Mouse (Mus musculus) liver, embryonic 15.5 days (tissue): ENCODE measurements around the gene Tcf7l2. TPM values are rescaled to one million over a fixed set of nuclear protein-coding genes. Genes with fewer than 3 reads are reported as not detected.

Experiments used
- ATAC-seq: fragments of 200-750 bp; cut with Nextera tagmentation; 2 replicates; pipeline ENCODE4 v1.8.0; 2017; ENCODE audit warnings: moderate number of reproducible peaks, mild to moderate bottlenecking, moderate library complexity; ENCODE audit not compliant: insufficient read depth
- H3K27ac ChIP-seq: fragments of 300-500 bp; sonication (generic); replicated peaks from 2 replicates; pipeline ENCODE4 v1.5.1; 2015; ENCODE audit warnings: mild to moderate bottlenecking, inconsistent platforms
- H3K27me3 ChIP-seq: fragments of 300-500 bp; sonication (generic); 2 replicates; pipeline ENCODE4 v1.6.1; 2015; ENCODE audit warnings: mild to moderate bottlenecking, inconsistent platforms
- H3K36me3 ChIP-seq: fragments of 300-500 bp; sonication (generic); replicated peaks from 2 replicates; pipeline ENCODE4 v1.6.1; 2015; ENCODE audit warnings: moderate library complexity, mild to moderate bottlenecking, inconsistent platforms
- H3K4me1 ChIP-seq: fragments of 300-500 bp; sonication (generic); replicated peaks from 2 replicates; pipeline ENCODE4 v1.6.1; 2015; ENCODE audit warnings: inconsistent platforms
- H3K4me2 ChIP-seq: fragments of 300-500 bp; sonication (generic); 2 replicates; pipeline ENCODE4 v1.6.1; 2015; ENCODE audit warnings: moderate library complexity, mild to moderate bottlenecking, inconsistent platforms
- H3K4me3 ChIP-seq: fragments of 300-500 bp; sonication (generic); replicated peaks from 2 replicates; pipeline ENCODE4 v1.5.1; 2015; ENCODE audit warnings: mild to moderate bottlenecking, inconsistent platforms
- H3K9ac ChIP-seq: fragments of 300-500 bp; sonication (generic); 2 replicates; pipeline ENCODE4 v1.6.1; 2015; ENCODE audit warnings: moderate library complexity, mild to moderate bottlenecking, inconsistent platforms
- H3K9me3 ChIP-seq: fragments of 300-500 bp; sonication (generic); replicated peaks from 2 replicates; pipeline ENCODE4 v1.6.1; 2016; ENCODE audit warnings: inconsistent platforms
- WGBS: fragments of 180-500 bp; shearing (Covaris S2); methylation state at CpG from one replicate; pipeline ENCODE4 v1.1.7; 2015; ENCODE audit warnings: mixed read lengths; ENCODE audit not compliant: insufficient replicate concordance; 5-methylcytosine and 5-hydroxymethylcytosine counted together
- polyA plus RNA-seq: library from polyadenylated mRNA; unstranded; fragments of >200 nt; fragmentation: Nextera tagmentation; extraction: Ambion mirVana; gene quantifications from 2 replicates; pipeline ENCODE4 v1.2.1, GENCODE M21; 2015

The Tcf7l2 gene
- polyA plus RNA-seq, 1 experiment from 2014 or later, result 19.3 TPM

GRCm38 (mm10) chr19:55830976-55831559 is 89.4 kb downstream of the Tcf7l2 start:
- Histone ChIP-seq H3K9ac (no peak overlapping the region), H3K4me1 (peaks cover 31% of the 10 kb centered on the region), H3K9me3 (no peaks in the 10 kb centered on the region), H3K4me3 (no peak overlapping the region), H3K27me3 (no peaks in the 10 kb centered on the region), H3K27ac (no peak overlapping the region), H3K4me2 (no peak overlapping the region), H3K36me3 (0 out of 2 replicates have a peak, but pooled peaks cover 3% of the 10 kb centered on the region)
- no peak for ATAC-seq
- WGBS, result 69% methylated on average over 9 of the region's 9 CpGs

DNA sequence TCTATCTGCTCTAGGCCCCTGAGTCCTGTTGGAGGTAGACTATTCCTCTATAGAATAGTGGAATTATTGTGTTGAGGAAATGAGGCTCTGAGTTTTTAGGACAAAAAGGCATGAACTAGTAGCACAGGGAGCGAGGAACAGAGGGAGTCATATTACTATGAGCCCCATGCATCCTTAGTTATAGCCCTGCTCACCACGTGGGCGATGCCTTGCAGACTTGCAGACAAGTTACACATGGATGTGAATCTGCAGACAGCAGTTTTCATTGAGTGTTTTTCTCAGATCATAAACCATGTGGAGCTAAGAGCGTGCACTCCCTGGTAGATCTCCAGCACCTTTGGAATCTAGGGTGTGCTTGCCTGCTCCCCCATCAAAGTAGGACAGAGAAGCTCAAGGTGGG is 90.5 kb downstream of the Tcf7l2 start:
- Histone ChIP-seq H3K9ac (no peak overlapping the region), H3K9me3 (no peaks in the 10 kb centered on the region), H3K4me1 (peaks cover 23% of the 10 kb centered on the region), H3K4me2 (no peak overlapping the region), H3K27ac (no peak overlapping the region), H3K36me3 (0 out of 2 replicates have a peak, but pooled peaks cover 3% of the 10 kb centered on the region), H3K27me3 (no peaks in the 10 kb centered on the region), H3K4me3 (no peak overlapping the region)
- no peak for ATAC-seq
- WGBS, result 69% methylated on average over 4 of the region's 4 CpGs

DNA sequence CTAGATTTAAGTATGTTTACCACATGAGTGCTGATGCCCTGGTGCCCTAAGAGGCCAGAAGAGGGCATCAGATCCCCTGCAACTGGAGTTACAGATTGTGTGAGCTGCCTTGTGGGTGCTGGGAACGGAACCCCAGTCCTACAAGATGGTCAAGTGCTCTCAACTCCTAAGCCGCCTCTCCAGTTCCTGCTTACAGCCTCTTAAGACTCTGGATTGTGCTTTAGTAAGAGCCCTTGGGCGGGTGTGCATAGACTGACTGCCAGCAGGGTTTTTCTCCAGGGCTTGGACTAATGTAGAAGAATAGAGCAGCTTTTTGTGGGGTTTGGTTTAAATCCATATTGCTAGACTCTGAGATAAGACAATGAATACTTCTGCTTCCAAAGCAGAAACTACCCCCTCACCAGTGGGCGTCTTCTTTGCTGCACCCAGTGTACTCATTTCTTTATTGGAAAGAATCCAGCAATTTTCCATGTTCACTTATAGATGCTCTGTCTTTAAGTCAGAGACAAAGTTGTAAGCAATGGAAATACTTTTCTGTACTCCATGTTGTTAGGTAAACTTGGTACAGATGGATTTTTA is 92.3 kb downstream of the Tcf7l2 start:
- H3K4me1 ChIP-seq, result peaks cover 14% of the 10 kb centered on the region
- 0 out of 2 replicates have a peak, but pooled peaks cover 3% of the 10 kb centered on the region for H3K36me3 ChIP-seq
- no peak for ATAC-seq
- H3K4me2 ChIP-seq, result no peak overlapping the region
- no peak overlapping the region for H3K9ac ChIP-seq
- H3K27ac ChIP-seq, result no peak overlapping the region
- H3K9me3 ChIP-seq, result no peaks in the 10 kb centered on the region
- 79% methylated on average over 4 of the region's 4 CpGs for WGBS
- H3K4me3 ChIP-seq, result no peak overlapping the region
- no peaks in the 10 kb centered on the region for H3K27me3 ChIP-seq

GRCm38 (mm10) chr19:55836930-55837687 is 95.5 kb downstream of the Tcf7l2 start:
- H3K4me2 ChIP-seq, result no peak overlapping the region
- H3K27ac ChIP-seq, result no peak overlapping the region
- no peaks in the 10 kb centered on the region for H3K9me3 ChIP-seq
- H3K9ac ChIP-seq, result no peak overlapping the region
- no peak for ATAC-seq
- no peak overlapping the region for H3K4me3 ChIP-seq
- H3K36me3 ChIP-seq, result 0 out of 2 replicates have a peak, but pooled peaks cover 3% of the 10 kb centered on the region
- no peaks in the 10 kb centered on the region for H3K27me3 ChIP-seq
- WGBS, result 72% methylated on average over 5 of the region's 5 CpGs
- H3K4me1 ChIP-seq, result peaks cover 14% of the 10 kb centered on the region

- no peak overlapping the region for H3K9ac ChIP-seq
- H3K4me3 ChIP-seq, result no peak overlapping the region
- H3K36me3 ChIP-seq, result 0 out of 2 replicates have a peak, but pooled peaks cover 3% of the 10 kb centered on the region
- H3K27me3 ChIP-seq, result no peaks in the 10 kb centered on the region
- no peak for ATAC-seq
- peaks cover 14% of the 10 kb centered on the region for H3K4me1 ChIP-seq
- H3K27ac ChIP-seq, result no peak overlapping the region
- H3K4me2 ChIP-seq, result no peak overlapping the region
- WGBS, result 48% methylated on average over 9 of the region's 9 CpGs
- H3K9me3 ChIP-seq, result no peaks in the 10 kb centered on the region
These were observed 96.3 kb downstream of the Tcf7l2 start for GRCm38 (mm10) chr19:55837924-55838323.

GRCm38 (mm10) chr19:55838389-55839035 is 96.9 kb downstream of the Tcf7l2 start:
- no peaks in the 10 kb centered on the region for H3K9me3 ChIP-seq
- no peak overlapping the region for H3K9ac ChIP-seq
- H3K36me3 ChIP-seq, result 0 out of 2 replicates have a peak, but pooled peaks cover 2% of the 10 kb centered on the region
- H3K4me2 ChIP-seq, result no peak overlapping the region
- 0 out of 2 replicates have a peak overlapping the region, but pooled peaks have one; percentile 16 for H3K27ac ChIP-seq
- peaks cover 14% of the 10 kb centered on the region for H3K4me1 ChIP-seq
- 32% methylated on average over 5 of the region's 5 CpGs for WGBS
- ATAC-seq, result no peak
- no peak overlapping the region for H3K4me3 ChIP-seq
- no peaks in the 10 kb centered on the region for H3K27me3 ChIP-seq

DNA sequence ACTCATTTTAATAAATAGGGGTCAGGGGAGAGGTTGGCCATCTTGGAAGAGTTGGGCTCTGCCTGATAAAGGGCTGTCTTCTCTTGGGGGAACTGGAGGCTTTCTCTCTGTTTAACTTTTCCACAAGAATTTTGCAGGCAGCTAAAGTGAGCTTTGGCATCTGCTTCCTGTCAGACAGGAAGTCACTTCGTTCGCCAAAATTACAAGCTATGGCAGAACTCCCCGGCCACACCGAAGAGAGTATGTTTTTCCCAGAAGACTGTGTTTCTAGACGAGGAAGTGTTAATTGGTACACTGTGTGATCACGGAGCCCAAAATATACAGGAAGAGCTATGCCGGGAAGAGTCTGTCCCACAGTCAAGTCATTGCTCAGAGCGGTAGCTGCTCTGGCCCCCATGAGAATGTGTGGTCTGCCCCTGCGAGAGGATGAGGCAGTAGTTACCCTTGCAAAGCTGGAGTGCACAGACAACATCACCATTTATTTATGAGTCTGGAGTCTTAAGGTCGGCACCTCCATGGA is 97.5 kb downstream of the Tcf7l2 start:
- H3K4me3 ChIP-seq, result no peak overlapping the region

GRCm38 (mm10) chr19:55840499-55841121 is 99.0 kb downstream of the Tcf7l2 start:
- Histone ChIP-seq H3K27ac (no peak overlapping the region), H3K4me3 (no peak overlapping the region), H3K27me3 (no peaks in the 10 kb centered on the region), H3K36me3 (no peaks in the 10 kb centered on the region), H3K4me1 (peaks cover 14% of the 10 kb centered on the region), H3K9me3 (no peaks in the 10 kb centered on the region), H3K9ac (no peak overlapping the region), H3K4me2 (no peak overlapping the region)
- WGBS, result 56% methylated on average over 10 of the region's 10 CpGs
- ATAC-seq, result no peak

More for the DNA sequence above, 97.5 kb downstream of the Tcf7l2 start:
- H3K4me2 ChIP-seq, result no peak overlapping the region
- H3K27me3 ChIP-seq, result no peaks in the 10 kb centered on the region
- H3K4me1 ChIP-seq, result peaks cover 14% of the 10 kb centered on the region
- WGBS, result 29% methylated on average over 10 of the region's 10 CpGs
- H3K27ac ChIP-seq, result peak overlapping the region; percentile 16; the same call in 1 of the 2 replicates
- ATAC-seq, result no peak
- no peak overlapping the region for H3K9ac ChIP-seq
- no peaks in the 10 kb centered on the region for H3K36me3 ChIP-seq
- no peaks in the 10 kb centered on the region for H3K9me3 ChIP-seq

- Histone ChIP-seq H3K9ac (no peak overlapping the region), H3K9me3 (no peaks in the 10 kb centered on the region), H3K27ac (no peak overlapping the region), H3K4me1 (peaks cover 14% of the 10 kb centered on the region), H3K4me2 (no peak overlapping the region), H3K4me3 (no peak overlapping the region), H3K27me3 (no peaks in the 10 kb centered on the region), H3K36me3 (no peaks in the 10 kb centered on the region)
- 59% methylated on average over 7 of the region's 7 CpGs for WGBS
- ATAC-seq, result no peak
These were observed 100.4 kb downstream of the Tcf7l2 start for GRCm38 (mm10) chr19:55842046-55842445.

DNA sequence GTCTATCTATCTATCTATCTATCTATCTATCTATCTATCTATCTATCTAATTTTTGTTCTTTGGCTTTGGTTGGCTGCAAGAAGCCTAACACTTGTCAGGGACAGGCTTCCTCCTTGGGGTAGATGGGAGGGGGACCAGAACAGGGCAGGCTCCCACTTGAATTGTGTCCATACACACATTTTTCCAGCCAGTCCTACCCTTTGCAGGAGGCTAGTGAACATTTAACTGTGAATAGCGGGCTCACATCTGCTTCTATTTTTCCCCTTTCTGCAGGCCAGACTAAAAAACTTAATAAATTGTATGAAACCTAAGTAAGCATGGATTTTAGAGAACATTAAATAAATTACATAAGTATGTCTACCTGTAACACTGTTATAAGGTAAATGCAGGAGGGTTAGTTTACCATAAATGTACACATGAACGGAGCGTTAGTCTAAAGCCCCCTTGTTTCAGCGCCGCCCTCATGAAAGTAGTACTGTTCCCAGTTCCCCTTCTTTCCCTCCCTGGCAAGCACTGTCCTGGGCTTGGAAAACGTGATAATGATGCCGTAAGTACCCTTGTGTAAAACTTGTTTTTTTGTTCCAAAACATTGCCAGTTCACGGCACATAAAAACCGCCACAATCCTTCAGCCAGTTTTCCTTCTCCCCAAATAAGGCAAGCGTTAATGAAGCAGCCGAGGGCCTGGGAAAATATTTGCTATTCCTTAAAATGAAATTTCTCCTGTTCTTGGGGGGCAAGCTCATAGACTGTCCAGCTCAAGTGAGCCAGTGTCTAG is 101.7 kb downstream of the Tcf7l2 start:
- no peak overlapping the region for H3K4me3 ChIP-seq
- H3K9ac ChIP-seq, result no peak overlapping the region
- H3K9me3 ChIP-seq, result no peaks in the 10 kb centered on the region
- no peak overlapping the region for H3K27ac ChIP-seq
- no peak overlapping the region for H3K4me2 ChIP-seq
- peaks cover 11% of the 10 kb centered on the region for H3K4me1 ChIP-seq
- ATAC-seq, result no peak
- no peaks in the 10 kb centered on the region for H3K36me3 ChIP-seq
- 74% methylated on average over 11 of the region's 11 CpGs for WGBS
- H3K27me3 ChIP-seq, result no peaks in the 10 kb centered on the region
